Mouse (Mus musculus): ENCODE results near the gene Snupn.
"Not testable (repeated sequence)": the region's sequence is repeated elsewhere in the genome, so short reads cannot be mapped to it uniquely, and the experiment has no call there.

The Snupn gene

DNA sequence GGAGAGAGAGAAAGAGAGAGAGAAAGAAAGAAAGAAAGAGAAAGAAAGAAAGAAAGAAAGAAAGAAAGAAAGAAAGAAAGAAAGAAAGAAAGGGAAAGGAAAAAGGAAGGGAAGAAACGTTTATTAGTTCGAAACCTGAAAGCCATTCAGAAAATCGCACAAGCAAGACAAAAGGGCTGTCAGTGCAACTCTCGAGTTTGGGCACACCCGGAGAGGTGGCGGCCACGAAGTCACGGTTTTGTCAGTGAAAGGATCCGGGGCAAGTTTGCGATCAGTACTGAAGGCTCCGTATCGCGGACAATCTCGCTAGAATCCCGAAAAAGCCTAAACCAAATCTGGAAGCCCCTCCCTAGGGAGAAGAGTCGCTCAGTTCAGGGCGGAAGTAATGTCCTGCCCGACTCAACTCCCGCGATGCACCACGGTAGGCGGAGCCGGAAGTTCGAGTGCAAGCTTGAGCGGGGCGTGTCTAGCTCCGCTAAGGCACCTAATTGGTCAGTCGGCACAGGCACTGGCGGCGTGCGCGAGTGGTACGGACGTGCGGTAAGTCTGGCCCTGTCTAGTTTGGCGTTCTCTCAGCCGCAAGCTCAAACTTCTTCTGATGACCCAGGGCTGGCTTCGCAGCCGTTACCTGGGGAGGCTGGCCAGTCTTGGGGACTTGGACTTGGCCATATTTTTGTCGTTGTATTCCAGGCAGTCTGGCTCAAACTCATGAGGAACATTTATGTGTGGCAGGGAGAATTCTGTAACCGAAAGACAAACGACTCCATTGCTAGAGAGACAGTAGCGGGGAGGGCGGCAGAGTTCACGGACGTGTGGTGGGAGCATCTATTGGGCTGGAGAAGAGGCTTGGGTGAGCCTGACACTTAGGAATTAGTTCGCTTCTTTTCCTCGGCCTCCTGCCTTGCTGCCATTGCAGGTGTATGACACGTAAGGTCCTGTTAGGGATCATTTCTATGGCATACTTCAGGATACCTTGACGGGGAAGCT, at the start of gene Snupn:
Gene Snupn, plus strand, starts transcription at position 465 of the 987 bp plus-strand sequence.
- DNase-seq, result peak; percentile 98

GRCm38 (mm10) chr9:56901187-56901586, 49.5 kb upstream of the Snupn start:
- DNase-seq, result no peak

GRCm38 (mm10) chr9:56903662-56904061, 47.0 kb upstream of the Snupn start:
- DNase-seq, result no peak

DNA sequence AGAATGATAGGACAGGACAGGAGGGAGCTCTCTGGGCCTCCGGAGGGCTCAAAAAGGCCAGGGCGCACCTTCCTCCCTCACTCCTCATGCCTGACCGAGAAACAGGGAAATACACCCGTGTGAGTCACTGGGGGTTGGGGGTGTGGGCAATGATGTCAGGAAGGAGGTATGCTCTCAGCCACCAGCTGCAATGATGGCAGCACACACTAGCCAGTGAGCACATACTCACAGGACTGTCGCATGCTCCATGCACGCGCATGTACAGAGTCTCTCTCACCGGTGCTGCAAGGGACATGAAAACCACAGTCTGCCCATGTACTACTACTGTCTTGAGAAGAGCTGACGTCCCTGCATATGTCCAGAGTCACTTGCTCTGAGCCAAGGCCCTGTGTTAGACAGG, 43.1 kb upstream of the Snupn start:
- no peak for DNase-seq

GRCm38 (mm10) chr9:56909991-56910390, 40.7 kb upstream of the Snupn start:
- DNase-seq, result not testable (repeated sequence)

- DNase-seq, result no peak
These were observed 39.7 kb upstream of the Snupn start for GRCm38 (mm10) chr9:56911017-56911416.

- no peak for DNase-seq
These were observed 36.7 kb upstream of the Snupn start for GRCm38 (mm10) chr9:56913991-56914390.

DNA sequence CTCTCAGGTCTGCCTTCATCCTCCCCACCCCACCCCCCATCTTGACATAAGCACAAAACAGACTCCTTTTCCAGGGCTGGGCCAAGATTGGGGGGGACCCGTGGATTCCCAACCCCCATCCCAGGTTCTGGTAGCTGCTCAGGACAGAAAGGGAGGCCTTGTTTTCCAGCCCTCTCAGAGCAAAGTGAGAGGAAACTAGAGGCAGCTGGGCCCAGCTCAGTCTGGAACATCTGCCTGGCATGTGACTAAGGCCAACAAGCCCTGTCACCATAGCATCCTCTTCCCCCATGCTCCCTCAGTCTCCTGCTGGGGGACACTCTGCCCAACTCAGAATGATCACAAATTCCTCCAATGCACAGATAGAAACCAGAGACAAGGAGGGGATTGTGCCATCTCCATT, 35.6 kb upstream of the Snupn start:
- DNase-seq, result no peak

DNA sequence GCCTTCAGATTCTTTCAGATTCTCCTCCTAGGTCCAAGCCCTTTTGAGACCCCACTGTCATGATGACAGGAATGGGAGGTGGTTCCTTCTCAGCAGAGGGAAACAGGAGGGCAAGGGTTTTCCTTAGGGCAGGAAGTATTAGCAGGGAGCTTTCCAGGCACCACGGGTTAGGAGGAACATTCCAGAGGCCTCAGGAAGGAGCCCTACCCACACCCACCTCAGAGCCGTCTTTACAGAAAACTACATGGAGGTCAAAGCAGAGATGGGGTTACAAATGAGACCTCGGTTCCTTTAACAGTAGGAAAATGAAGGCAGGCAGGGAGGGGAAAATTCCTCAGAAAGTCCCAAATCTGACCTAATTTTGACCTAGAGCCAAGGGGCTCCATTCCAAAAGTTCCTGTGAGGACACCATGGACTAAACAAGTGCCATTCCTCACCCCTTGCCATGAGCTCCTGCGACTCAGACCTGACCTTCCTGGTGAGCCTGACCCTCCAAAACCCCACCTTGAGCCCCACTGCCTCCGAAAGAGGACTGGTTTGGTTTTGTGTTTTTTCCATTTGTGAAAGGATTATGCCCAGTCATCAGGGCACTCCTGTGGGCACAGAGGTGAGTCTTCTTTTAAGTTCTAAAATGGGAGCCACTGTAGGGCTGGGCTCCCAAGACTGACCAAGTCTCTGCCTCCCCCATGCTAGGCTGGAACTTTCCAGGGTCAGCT, 34.8 kb upstream of the Snupn start:
- no peak for DNase-seq

- no peak for DNase-seq
These were observed 33.5 kb upstream of the Snupn start for GRCm38 (mm10) chr9:56917131-56917530.

DNA sequence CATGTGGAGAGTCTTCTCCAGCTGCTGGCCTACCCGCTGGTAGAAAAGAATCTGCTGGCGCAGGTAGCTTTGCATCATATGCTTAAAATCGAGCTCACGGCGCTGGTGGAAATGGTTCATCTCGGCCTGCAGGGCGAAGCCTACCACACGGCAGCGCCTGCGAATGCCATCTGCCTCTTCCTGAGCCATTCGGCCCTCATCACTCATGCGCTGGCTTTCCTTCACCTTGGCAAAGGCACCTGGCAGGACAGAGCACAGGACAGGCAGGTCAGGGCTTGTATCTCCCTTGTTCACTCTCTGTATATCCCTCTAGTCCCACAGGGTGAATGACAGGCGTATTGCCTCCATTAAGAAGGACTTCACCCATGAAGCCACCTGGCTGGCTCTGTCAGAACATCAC, 32.2 kb upstream of the Snupn start:
- DNase-seq, result no peak

- no peak for DNase-seq
These were observed 27.9 kb upstream of the Snupn start for GRCm38 (mm10) chr9:56922746-56923145.

- DNase-seq, result no peak
These were observed 26.6 kb upstream of the Snupn start for GRCm38 (mm10) chr9:56923841-56924650.

- peak; percentile 91 for DNase-seq
These were observed 26.0 kb upstream of the Snupn start for GRCm38 (mm10) chr9:56924651-56925027.

DNA sequence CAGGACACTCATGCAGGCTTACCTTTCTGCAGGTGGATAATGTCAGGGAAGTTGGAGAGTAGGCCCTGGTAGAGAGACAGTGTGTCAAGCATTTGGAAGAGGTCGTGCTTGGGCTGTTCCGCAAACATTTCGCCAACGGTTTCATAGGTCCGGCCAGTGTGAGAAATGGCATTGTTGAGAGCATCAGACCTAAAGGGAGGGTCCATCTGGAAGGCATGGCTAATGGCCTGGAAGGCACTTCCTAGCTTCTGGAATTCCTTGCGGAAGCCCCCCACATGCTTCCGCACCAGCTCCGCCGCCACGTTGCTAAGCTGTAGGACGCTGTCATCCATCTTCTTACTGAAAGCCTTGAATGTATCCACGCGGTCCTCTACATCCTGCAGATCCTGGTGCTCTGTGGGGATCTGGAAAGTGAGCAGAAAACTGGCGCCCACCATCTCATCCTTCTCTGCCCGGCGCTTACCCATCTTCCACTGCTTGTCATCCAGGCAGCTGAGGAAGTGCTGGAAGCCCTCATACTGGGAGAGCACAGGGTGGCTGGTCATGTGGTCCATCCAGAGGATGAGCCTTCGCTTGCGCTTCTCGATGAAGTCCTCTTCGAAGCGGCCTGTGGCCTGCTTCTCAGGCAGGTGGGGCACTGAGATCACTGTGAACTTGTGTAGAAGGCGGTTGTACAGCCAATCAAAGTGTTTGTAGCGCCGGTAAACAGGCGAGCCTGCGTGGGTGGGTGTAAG, 25.2 kb upstream of the Snupn start:
- DNase-seq, result no peak

- no peak for DNase-seq
These were observed 24.7 kb upstream of the Snupn start for GRCm38 (mm10) chr9:56926025-56926360.

GRCm38 (mm10) chr9:56926387-56926786, 24.3 kb upstream of the Snupn start:
- DNase-seq, result no peak

DNA sequence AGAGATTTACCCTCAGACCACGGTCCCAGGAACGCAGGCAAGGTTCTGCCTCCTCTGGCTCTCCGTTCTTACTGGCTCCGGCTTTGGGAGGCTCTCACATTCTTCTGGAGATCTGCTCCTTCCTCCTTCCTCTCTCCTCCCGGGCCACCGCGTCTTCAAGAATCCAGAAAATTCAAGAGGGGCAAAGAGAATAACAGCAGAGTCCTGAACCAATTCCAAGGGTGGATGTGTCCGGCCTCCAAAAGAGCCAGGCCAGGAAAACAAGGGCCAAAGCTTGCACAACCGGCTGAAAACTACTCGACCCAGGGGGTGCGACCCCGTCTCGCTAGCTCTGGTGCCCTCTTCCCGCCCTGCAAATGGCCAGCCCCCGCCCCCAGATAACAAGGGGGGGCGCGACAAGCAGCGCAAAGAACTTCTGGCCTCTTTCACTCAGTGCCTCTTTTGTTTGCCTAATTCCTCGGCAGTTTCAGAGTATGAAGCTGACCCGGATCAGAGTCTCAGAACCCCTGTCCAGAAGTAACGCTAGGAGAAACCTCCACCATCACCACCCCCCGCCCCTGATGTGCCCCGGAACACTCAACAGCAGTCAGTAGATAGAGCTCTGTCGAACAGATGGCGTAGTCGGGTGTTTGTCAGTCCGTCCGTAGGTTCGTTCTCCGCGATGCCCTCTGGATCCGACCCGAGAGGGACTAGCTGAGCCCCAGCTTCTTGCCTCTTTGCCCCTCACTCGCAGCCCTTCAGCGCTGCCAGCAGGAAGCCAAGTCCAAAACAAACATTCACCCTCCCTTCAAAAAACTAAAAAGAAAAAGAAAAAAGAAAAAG, 23.3 kb upstream of the Snupn start:
- peak; percentile 56 for DNase-seq

DNA sequence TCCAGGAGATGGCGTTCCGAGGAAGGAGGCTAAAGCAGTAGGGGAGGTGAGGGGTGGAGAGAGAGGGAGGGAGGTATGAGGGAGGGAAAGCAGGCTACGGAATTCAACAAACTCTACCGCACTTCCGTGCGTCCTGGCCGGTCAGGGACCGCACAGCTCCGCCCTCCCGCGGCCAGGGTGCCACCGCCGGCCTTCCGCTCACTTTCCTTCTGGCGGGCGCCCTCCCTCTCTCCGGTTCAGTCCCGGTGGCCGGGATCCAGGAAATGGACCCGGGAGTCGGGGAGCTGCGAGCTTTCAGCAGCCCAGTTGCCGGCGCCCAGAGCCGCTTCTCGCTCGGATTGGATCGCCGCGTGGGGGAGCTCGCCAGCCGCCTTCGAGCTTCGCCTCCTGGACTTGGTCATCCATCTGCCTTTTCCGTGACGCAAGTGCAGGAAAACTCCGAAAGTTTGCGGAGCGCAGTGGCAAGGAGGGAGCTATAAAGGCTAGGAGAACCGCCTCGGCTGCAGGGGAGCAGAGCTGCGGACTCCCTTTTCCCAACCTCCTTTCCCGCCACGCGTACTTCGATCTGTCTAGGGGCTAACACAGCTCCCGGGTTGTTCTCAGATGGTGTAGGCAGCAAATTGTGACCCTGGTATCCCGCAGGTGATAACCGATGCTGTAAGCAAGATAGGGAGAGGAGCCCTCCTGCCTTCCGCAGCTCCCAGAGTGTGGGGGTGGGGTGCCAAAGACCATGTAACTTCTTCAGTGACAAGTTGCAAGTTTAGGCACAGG, 22.5 kb upstream of the Snupn start, which contains the start of gene Snx33:
Gene Snx33, minus strand, starts transcription at position 331 of the 771 bp plus-strand sequence.
- DNase-seq, result peak; percentile 96

DNA sequence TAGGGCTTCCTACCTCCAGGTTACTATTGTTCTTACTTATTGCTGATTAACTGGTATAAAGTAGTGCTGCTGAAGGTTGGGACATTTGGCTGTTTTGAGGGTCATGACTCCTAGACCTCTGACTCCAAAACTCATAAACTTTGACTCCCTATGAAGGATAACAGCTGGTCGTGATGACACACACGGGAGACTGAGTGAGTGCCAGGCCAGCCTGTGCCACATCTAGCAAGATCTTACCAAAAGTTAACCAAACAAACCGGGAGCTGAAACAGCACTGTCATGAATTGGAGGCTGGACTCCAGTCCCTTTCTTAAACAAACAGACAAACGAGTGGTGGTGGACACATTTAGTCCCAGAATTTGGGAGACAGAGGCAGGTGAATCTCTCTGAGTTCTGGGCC, 21.2 kb upstream of the Snupn start:
- no peak for DNase-seq

- no peak for DNase-seq
These were observed 20.1 kb upstream of the Snupn start for GRCm38 (mm10) chr9:56930556-56930955.
